Mouse (Mus musculus) CD4-positive, CD25-positive, alpha-beta regulatory T cell, adult 2 months (primary cell): Measurements from ENCODE around the gene Lzts3.
A peak's percentile ranks its signal among the peaks of the same experiment; 100 is the strongest.
"Not testable (repeated sequence)": the region's sequence is repeated elsewhere in the genome, so short reads cannot be mapped to it uniquely, and the experiment has no call there.

ENCODE experiments used
- DNase-seq: peaks from one replicate; pipeline ENCODE4 v3.0.0-alpha.2; 2012; ENCODE audit warnings: low read depth, low spot score

Gene Lzts3

DNA sequence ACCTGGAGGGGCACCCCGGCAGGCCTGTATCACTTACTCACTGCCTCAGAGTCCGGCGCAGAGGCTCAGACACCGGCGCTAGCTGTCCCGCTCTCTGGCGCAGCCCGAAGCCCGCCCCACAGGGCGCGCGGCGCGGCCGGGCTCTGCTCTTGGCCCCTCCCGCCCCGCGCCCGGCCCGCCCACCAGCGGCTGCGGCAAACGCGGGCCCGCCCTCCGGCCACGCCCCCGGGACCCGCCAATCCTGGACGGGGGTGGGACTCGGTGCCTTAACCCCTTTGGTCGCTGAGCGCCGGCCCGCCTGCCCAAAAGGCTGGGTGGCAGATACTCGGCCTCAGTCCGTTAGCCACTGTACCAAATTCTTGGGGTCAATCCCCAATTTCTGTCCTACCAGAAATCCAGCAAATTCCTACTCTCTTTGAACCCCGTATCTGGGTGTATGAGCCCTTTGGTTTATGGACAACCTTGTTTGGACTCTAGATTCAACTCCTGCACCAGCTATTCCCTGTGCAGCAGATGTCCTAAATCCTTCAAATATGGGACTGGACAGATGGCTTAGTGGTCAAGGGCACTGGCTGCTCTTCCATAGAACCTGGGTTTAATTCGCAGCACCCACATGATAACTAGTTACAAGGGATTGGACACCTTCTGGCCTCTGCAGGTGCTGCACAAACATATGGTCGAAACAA lies at the start of gene Lzts3:
Gene Lzts3 (minus strand): TSS at position 120 of the 686 bp plus-strand sequence.
- peak; percentile 90 for DNase-seq

DNA sequence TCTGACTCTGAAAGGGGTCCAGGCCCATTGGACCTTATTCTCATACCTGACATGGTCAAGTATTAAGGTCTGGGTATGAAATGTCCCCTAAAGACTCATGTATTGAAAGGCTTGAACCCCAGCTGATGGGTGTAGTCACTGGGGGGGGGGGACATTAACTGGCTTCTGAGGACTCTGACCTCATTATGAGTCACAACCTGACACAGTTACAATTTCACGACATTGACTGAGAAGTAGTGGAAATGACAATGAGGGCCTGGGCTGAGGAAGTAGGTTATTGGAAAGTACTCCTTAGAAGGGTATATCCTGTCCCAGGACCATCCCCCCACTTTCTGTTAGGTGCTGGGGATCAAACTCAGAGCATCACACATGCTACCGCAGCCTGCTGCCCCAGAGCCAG lies 46.4 kb upstream of the Lzts3 start:
- DNase-seq = no peak

DNA sequence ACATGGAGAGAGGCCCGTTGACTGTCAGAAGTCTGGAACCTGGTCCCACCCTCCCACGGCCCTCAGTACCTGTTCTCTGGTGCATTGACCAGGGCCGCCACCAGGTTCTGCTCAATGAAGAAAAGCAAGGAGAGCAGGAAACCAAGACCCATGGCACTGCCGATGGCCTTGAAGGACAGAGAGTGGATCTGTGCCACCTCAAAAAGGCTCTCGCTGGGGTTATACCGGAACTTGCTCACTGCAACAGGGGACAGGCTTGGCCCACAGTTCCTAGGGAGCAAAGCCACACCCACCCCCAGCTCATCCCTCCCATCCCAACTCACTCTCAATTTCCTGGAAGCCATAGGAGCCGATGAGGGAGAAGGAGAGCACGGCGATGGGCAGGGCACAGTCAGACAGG lies 42.8 kb upstream of the Lzts3 start:
- DNase-seq = no peak

DNA sequence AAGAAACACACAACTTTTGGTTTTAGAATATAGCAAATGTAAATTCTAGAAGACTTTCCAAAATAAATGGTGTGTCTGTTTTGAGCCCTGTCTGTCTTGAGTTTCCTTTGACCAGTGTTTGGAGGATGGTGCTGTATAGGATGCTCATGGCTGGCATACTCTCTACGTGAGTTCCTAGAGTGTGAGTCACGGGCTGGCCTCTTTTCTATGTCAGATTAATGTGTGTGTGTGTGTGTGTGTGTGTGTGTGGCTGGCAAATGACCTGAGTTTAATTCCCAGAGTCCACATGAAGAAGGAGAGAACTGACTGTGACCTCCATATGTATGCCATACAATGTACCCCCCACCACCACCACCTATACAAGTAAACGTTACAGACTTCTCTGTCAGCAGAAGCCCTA lies 38.9 kb upstream of the Lzts3 start:
- no peak for DNase-seq

DNA sequence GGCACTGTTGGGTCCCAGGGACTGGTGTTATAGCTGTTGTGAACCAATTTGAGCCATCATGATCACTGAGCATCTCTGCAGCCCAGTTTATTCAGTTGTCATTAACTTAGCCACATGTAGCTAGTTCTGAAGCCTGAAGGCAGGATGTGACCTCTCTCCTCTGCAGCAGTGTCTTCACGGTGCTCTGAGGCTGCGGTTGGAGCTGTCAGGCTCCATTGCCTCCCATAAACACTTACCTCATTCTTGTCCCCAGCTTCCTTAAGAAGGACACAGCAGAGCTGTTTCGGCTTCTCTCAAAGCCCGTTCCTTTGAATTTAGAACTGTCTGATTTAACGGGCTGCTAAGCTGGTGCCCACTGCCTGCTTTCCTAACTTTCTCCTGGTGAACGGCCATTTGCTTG lies 37.3 kb upstream of the Lzts3 start:
- no peak for DNase-seq

DNA sequence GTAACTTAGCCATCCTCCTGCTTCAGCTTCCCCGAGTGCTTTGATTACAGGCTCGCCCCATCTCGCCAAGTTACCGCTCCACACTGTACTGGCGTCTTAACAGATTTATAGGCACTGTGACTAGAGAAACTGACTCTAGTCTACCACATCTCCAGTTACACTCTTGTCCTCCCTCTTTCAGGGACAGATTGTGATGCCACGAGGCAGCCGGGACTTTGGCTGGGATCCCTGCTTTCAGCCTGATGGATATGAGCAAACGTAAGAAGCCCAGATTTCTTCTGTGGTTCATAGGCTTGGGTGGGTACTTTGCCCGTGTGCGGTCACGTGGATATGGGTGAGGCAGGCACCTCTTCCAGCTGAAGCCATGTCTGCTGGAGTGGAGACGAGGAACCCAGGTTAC lies 36.6 kb upstream of the Lzts3 start:
- DNase-seq = no peak

DNA sequence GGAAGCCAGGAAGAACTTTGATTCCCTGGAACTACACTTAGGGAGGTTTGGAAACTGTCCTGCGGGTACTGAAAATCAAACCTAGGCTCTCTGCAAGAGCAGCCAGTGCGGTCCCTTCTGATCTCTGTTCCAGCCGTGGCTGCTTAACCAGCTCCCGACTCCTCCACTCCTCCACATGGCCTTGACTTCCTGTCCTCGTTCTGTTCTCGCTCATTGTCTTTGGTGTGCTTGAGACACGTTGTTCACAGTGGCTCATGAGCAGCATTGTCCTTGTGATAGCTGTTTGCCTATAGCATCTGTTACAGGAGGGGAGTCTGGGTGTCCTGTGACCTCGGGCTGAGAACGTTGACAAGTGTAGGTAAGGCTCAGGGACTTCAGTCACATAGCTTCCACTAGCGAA lies 34.6 kb upstream of the Lzts3 start:
- no peak for DNase-seq

DNA sequence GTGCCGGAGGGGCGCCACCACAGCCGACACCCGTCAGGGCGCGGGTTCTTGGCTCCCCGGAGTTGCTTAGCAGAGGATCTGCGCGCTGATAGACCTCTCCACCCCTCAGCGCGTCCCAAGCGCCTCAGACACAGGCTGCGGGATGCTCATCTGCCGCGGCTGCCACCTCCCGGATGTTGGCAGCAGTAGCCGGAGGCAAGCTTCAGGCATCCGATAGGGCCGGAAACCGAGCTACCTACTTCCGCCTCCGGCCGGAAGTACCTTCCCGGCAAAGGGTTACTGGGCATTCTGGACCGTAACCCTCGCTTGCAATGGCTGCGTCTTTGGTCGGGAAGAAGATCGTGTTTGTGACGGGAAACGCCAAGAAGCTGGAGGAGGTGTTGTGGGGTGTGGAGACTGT lies 25.0 kb upstream of the Lzts3 start, which contains the start of gene Itpa:
Gene Itpa (plus strand): TSS at position 52 of the 400 bp plus-strand sequence.
- peak; percentile 92 for DNase-seq

DNA sequence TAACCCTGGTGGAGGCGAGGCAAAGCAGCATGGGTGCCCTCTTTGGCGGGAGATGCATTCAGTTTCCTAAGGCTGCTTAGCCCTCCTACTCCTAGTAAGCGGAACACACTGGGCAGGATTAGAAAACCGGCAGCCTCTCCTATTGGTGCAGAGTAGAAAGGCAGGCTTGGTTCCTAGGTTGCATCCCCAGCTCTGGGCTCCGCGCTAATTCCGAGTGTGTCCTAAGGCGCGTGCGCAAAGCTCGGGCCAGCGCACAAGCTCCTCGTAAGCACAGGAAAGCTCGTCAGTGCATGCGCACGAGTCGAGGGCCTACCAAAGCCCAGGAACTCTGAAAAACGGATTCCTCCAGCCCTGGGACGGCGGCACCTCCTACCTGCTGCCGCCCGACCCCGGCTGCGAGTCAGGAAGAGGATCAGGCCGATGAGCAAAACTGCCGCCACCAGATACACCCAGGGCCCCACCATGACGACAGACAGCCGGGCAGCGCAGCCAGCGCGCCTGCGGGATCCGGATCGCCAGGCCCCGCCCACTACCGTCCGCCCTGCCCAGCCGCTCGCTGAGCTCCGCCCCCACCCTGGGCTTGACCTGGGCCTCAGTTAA lies 21.6 kb upstream of the Lzts3 start, which contains the start of gene Ddrgk1:
Gene Ddrgk1 (minus strand): TSS at position 558 of the 600 bp plus-strand sequence.
- DNase-seq = peak; percentile 94

DNA sequence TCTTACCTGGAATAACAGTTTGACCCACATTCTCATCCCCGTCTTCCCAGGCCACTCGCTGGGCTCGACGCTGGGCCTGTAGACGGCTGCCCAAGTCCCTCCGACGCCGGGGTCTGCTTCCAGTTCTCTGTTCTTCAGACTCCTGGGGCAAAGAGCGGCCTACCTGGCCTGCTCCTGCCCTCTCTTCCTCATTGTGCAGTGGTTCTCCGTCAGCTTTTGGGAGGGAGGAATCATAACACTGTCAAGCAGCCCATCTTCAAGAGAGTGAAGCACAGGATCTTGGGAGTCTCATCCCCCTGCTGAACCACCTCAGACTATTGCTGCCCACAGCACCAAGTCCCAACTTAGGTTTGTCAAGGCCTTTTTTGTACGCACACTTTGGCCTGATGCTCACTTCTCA lies 20.7 kb upstream of the Lzts3 start:
- DNase-seq = no peak

DNA sequence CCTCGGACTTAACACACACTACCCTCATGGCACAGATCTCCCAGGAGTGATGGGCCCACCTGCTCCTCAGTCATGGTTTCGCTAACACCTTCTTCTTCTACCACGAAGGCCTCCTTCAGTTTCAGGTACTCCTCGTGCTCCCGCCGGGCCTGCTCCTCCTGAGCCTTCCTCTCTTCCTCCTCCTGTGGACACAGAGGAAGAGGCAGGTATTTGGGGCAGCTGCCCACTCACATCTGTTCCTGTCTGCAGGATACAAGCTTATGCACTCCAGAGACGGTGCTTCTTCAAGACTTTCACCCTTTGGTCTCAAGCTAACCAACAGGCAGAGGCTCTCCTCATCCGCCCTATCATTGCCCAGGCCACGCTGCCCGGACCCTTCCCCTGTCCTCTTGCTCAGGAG lies 15.9 kb upstream of the Lzts3 start:
- no peak for DNase-seq

DNA sequence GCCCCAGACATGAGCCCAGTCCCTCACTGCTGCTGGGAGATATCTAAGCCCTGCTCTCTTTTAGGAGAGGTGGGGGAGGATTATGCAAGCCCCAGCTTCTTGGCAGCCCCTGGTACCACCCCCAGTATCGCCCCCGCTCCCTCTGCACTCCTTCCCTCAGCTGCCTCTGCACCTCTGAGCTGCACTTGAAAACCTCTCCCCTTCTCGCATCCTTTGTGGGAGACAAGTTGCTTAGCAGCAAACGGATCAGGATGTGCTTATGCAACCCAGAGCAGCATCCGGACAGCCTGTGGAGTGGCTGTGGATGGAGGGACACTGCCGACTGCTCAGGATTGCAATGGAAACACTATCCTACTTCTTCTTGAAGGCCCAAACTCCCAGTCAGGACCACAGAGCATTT lies 14.9 kb upstream of the Lzts3 start:
- DNase-seq = no peak

DNA sequence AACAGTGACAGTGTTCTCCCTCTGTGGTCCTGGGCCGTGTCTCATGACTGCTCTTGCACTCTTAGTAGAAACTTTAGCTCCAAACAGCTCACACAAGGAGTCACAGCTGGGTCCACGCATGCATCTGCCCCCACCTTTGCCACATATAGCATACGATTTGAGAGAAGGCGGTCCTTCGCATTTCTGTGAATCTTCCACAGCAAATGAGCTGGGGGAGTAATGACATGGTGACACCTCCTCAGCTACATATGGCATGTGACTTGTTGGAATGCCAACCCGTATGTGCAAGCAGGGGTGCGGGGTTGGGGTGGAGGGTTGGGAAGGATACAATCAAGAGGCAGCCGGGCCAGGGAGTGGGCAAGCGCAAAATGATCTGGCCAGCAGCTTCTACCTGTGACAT lies 13.9 kb upstream of the Lzts3 start:
- DNase-seq = no peak

DNA sequence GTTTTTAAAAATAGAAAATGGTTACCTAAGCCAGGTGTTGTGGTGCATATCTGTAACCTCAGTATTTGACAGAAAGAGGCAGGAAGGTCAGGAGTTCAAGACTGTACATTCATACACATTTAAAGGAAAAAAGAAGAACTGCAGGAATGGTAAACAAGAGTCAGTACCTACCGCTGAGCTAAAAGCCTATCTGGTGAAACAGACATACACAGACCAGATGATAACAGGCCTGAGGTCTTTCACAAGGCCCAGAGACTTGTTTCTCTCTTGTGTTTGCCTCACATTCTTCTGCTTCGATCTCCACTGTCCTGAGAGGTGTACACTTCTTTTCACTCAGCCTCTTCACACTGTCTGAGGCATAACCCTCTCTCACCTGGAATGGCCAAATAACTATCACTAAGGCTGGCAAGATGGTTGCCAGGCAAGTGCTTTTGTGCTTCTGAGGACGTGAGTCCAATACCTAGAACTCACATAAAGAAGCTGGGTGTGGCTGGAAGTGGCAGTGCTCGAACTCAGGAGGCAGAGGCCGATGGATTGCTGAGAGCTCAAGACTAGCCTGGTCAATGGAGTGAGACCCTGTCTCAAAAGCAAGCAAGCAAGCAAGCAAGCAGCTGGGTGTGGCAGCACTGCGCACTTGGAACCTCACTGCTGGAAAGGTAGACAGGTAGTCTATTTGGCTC lies 13.2 kb upstream of the Lzts3 start:
- no peak for DNase-seq

DNA sequence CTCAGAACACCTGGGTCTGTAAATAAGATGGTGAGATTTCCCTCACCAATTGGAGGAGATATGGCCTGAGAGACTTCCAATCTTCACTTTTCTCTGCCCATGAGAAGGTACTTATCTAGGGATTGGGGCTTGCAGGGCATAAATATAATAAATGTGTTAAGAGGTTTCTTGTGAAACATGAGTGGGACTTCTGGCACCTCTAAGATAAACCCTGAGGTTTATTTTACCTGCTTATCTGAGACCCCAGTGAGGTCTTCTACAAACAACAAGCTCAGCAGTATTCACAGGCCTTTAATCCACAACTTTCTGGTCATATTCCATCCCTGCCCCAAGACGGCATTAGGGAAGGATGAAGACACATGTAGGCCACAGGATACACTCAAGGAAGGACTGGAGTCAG lies 11.2 kb upstream of the Lzts3 start:
- DNase-seq = no peak

DNA sequence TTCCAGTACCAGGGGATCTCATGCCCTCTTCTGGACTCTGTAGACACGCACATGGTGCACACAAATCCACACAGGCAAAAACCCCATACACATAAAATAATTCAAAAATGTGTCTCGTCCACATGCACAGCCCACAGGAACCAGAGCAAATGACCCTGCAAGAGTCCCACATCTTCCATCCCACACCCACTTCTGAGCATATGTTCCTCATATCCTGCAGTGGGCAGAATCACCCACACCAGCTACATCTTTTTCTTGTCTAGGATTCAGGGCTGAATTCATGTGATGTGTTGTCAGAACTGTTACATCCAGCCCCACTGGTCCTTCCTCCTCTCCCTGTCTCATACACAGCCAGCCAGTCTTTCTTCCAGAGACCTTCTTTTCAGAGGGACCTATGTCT lies 10.7 kb upstream of the Lzts3 start:
- DNase-seq = no peak

DNA sequence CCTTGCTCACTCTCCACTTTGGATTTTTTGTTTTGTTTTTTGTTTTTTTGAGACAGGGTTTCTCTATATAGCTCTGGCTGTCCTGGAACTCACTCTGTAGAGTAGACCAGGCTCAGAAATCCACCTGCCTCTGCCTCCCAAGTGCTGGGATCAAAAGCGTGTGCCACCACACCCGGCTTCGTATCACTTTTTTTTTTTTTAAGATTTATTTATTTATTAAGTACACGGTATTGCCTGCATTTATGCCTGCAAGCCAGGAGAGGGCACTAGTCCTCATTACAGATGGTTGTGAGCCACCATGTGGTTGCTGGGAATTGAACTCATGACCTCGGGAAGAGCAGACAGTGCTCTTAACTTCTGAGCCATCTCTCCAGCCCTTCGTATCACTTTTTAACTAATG lies 6.4 kb upstream of the Lzts3 start:
- DNase-seq = not testable (repeated sequence)

DNA sequence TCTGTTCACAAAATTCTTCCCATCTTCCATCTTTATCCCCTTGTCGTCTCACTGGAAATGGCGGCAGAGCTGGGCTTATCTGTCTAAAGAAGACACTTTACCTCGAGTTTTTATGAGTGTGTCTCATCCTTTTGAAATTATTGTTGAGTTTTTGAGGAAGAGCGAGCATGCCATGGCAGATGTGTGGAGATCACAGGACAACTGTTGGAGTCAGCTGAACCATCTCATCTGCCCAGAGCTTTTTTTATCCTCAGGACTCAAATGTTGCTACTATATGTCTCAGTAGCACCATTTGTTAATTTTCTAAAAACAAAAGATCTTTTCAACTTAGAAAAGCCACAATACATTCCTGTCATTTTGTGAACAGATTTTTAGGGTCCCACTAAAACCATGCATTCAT lies 2.6 kb upstream of the Lzts3 start:
- DNase-seq = no peak

DNA sequence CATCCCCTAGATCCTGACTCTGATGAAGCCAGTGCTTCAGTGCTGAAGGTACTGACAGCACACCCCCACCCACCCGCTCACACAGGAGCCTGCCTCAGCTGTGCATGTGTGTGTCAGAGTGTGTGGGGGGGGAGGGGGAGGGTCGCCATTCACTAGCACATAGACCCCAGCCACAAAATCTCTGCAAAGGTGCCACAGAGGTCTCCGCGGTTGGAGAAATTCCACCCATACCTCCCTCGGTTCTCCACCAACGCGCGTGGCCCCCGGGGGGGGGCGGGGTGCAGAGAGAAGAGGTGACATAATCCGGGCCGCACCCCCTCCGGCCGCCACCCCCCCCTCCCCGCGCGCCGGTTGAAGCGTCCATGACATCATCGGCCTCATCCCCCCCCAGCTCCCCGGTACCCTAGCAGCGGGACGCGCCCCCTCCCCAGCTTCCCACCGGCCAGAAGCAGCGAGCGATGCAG lies 374 bp downstream of the Lzts3 start:
- peak; percentile 59 for DNase-seq

DNA sequence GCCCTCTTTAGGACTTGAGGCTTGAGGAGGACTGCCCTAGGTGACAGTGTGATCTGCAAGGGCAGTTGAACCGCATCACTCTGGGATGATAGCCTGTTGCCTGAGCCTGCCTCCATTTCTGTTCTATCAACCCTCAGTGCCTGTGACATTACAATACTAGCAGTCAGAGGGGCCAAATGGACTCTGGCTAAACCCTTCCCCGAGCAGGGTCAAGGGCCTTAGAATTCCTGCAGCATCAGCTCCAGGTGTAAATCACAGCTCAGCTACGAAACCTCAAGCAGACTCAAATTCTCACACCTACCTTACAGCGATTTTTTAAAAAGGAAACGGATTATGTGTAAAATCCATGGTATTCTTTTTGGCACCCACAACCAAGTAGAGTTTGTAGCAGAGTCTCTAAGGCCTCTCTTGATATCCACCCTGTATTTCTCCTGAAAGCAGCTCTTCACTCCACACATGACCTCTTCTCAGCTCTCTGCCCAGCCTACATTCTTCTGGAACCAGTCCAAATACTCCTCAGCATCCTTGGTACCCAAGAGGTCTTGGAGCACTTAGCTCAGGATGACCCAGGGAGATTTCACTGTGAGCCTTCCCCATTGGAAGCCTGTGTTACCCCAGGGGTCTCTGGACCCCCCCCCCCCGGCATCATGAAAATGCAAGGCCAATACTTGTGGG lies 1.1 kb downstream of the Lzts3 start:
- DNase-seq = no peak

DNA sequence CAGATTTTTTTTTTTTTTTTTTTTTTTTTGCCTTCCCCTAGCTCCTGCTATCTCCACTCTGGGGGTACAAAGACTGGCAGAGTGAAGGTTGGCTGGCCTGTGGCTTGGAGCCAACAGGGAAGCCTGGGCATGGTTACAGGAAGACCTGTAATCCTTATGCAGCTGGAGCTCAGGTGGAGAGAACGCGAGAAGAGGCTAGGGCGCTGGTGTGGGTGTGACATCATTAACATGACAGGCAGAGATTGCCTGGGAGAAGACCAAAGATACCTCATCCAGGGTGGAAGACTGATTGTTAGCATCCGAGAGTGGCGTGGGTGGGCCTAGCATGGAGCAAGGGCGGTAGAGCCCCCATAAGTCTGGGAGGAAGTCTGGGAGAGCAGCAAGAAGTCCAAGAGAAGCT lies 3.3 kb downstream of the Lzts3 start:
- DNase-seq = no peak

DNA sequence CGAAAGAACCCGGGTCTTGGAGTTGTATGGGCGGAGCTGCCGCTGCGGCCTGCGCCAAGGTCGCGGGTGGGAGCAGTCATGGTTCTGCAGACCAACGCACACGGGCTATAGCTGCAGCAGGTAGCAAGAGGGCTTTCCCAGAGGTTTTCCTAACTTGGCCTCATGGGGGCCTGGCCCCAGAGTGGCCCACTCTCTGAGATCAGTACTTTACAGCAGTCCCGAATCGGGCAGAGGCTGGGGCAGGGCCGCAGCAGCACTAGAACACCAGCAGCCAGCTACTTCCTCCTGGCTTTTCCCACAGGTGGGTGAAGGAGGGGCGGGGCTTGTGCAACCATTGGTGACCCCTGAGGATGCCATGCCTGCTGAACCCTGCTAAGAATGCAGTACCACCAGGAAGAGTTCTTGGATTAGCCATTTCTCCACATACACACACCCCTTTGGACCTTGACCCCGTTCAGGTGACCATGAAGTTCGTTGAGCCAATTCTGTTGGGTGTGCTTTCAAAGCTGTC lies 4.4 kb downstream of the Lzts3 start:
- DNase-seq = no peak
